Mouse (Mus musculus) megakaryocyte, embryonic 14.5 days (primary cell): ENCODE data around the gene Dkkl1. TPM values are rescaled to one million over a fixed set of nuclear protein-coding genes. Genes with fewer than 3 reads are reported as not detected.
"Not testable (repeated sequence)": the region's sequence is repeated elsewhere in the genome, so short reads cannot be mapped to it uniquely, and the experiment has no call there.

Experiments used
- H3K27me3 ChIP-seq: replicated peaks from 2 replicates; pipeline ENCODE3; 2012; ENCODE audit warnings: inconsistent platforms
- H3K36me3 ChIP-seq: replicated peaks from 2 replicates; pipeline ENCODE3; 2012; ENCODE audit warnings: low read length, inconsistent platforms, mixed read lengths
- H3K4me1 ChIP-seq: 2 replicates; pipeline ENCODE4 v1.6.1; 2012; ENCODE audit warnings: inconsistent platforms
- H3K4me3 ChIP-seq: replicated peaks from 2 replicates; pipeline ENCODE3; 2012; ENCODE audit warnings: moderate library complexity, mild to moderate bottlenecking, inconsistent platforms
- H3K9me3 ChIP-seq: 2 replicates; pipeline ENCODE4 v1.6.1; 2012; ENCODE audit warnings: inconsistent platforms
- FLI1 ChIP-seq: IDR thresholded peaks from 2 replicates; pipeline ENCODE4 v1.6.1; 2012; ENCODE audit warnings: low read length, inconsistent platforms, mixed read lengths
- GATA1 ChIP-seq: IDR thresholded peaks from 3 replicates; pipeline ENCODE4 v1.6.1; 2012; ENCODE audit warnings: mixed read lengths, low read length, inconsistent platforms, borderline replicate concordance
- polyA plus RNA-seq: library from polyadenylated mRNA; stranded (reverse); fragments of >175 nt; gene quantifications from 2 replicates; pipeline ENCODE4 v1.2.3, GENCODE M21; 2012; ENCODE audit warnings: low replicate concordance; ENCODE audit not compliant: insufficient read depth

The Dkkl1 gene
- polyA plus RNA-seq, result 0.60 TPM in 1 of 2 replicates, not detected in the other

DNA sequence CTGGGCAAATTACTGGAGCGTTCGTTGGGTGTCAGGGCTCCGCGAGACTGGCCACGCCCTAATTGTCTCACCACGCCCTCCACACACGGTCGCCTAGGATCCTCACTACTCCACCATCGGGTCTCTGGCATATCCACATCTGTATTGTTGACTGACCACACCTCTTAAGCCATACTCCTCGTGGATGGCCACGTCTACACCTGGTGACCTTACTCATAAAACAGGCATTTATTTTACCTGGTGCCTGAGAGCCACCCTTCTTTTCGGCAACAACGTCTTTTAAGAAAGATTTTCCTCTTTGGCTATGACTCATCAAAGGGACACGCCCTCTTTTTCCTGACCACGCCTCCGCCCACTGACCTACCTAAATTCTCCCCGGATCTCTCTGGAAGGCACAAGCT is at the start of gene Dkkl1:
Gene Dkkl1, minus strand, starts transcription at position 297 of the 401 bp plus-strand sequence.
- H3K27me3 ChIP-seq, result peaks cover 73% of the 10 kb centered on the region
- H3K4me3 ChIP-seq, result peak within 1 kb of the TSS; percentile 85

GRCm38 (mm10) chr7:45259281-45259680 is 47.3 kb upstream of the Dkkl1 start:
- no peaks in the 10 kb centered on the region for H3K36me3 ChIP-seq
- no peak overlapping the region for H3K4me3 ChIP-seq
- TF ChIP-seq GATA1, result no peak
- no peak for TF ChIP-seq FLI1
- no peaks in the 10 kb centered on the region for H3K9me3 ChIP-seq
- H3K4me1 ChIP-seq, result peaks cover 51% of the 10 kb centered on the region
- H3K27me3 ChIP-seq, result peaks cover 57% of the 10 kb centered on the region

More for the DNA sequence above, at the start of gene Dkkl1:
- peaks cover 9% of the 10 kb centered on the region; the same call in 1 of the 2 replicates for H3K9me3 ChIP-seq
- peaks cover 28% of the 10 kb centered on the region for H3K4me1 ChIP-seq
- H3K36me3 ChIP-seq, result no peaks in the 10 kb centered on the region
- TF ChIP-seq FLI1 (no peak), GATA1 (no peak)

GRCm38 (mm10) chr7:45257063-45257840 is 45.3 kb upstream of the Dkkl1 start:
- TF ChIP-seq FLI1 (no peak), GATA1 (no peak)
- H3K36me3 ChIP-seq, result no peaks in the 10 kb centered on the region
- H3K4me3 ChIP-seq, result no peak overlapping the region
- H3K4me1 ChIP-seq, result peaks cover 39% of the 10 kb centered on the region
- H3K27me3 ChIP-seq, result peaks cover 50% of the 10 kb centered on the region
- H3K9me3 ChIP-seq, result no peaks in the 10 kb centered on the region

DNA sequence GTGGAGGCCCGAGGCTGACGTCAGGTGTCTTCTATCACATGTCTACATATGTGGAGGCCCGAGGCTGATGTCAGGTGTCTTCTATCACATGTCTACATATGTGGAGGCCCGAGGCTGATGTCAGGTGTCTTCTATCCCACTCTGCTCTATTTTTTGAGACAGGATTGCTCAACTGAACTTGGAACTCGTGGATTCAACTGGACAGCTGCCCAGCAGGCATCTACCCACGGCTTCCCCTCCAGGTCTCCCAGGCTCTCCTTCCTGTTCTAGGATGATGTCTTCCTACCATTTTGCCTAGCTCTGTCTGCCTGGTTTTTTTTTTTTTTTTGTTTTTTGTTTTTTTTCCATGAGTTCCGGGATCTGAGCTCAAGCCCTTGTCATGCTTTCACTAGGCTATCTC is 43.9 kb upstream of the Dkkl1 start:
- not testable (repeated sequence) for H3K4me3 ChIP-seq, H3K36me3 ChIP-seq, H3K9me3 ChIP-seq
- peaks cover 42% of the 10 kb centered on the region for H3K27me3 ChIP-seq
- H3K4me1 ChIP-seq, result peaks cover 26% of the 10 kb centered on the region; the same call in 1 of the 2 replicates

- H3K9me3 ChIP-seq, result no peaks in the 10 kb centered on the region
- TF ChIP-seq GATA1 (no peak), FLI1 (no peak)
- H3K4me3 ChIP-seq, result no peak overlapping the region
- peaks cover 22% of the 10 kb centered on the region for H3K27me3 ChIP-seq
- H3K36me3 ChIP-seq, result no peaks in the 10 kb centered on the region
- H3K4me1 ChIP-seq, result peaks cover 10% of the 10 kb centered on the region; the same call in 1 of the 2 replicates
Observed at GRCm38 (mm10) chr7:45253806-45254205, 41.9 kb upstream of the Dkkl1 start.

GRCm38 (mm10) chr7:45247666-45248065 is 35.7 kb upstream of the Dkkl1 start:
- no peak overlapping the region for H3K4me3 ChIP-seq
- TF ChIP-seq GATA1, result no peak
- no peak for TF ChIP-seq FLI1
- no peaks in the 10 kb centered on the region for H3K9me3 ChIP-seq
- H3K36me3 ChIP-seq, result no peaks in the 10 kb centered on the region
- H3K4me1 ChIP-seq, result no peaks in the 10 kb centered on the region
- H3K27me3 ChIP-seq, result no peaks in the 10 kb centered on the region

DNA sequence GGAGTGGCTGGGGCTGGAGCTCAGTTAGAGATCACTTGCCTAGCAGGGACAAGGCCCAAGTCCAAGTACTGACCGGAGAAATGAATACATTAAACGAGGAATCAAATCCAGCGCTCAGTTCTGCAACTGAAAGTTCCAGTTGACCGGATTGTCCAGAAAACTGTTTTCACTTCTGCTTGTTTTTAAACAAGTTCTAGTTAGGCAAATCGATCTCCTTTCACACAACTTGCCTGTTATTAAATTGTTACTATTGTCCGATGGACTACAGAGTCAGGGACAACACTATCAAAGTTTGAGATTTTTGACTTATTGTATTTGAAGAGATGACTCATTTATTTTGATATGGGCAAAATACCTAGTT is 29.4 kb upstream of the Dkkl1 start:
- H3K27me3 ChIP-seq, result no peaks in the 10 kb centered on the region
- peaks cover 36% of the 10 kb centered on the region for H3K4me1 ChIP-seq
- H3K4me3 ChIP-seq, result no peak overlapping the region
- no peaks in the 10 kb centered on the region for H3K9me3 ChIP-seq
- TF ChIP-seq GATA1, result no peak
- no peak for TF ChIP-seq FLI1
- H3K36me3 ChIP-seq, result peaks cover 11% of the 10 kb centered on the region

DNA sequence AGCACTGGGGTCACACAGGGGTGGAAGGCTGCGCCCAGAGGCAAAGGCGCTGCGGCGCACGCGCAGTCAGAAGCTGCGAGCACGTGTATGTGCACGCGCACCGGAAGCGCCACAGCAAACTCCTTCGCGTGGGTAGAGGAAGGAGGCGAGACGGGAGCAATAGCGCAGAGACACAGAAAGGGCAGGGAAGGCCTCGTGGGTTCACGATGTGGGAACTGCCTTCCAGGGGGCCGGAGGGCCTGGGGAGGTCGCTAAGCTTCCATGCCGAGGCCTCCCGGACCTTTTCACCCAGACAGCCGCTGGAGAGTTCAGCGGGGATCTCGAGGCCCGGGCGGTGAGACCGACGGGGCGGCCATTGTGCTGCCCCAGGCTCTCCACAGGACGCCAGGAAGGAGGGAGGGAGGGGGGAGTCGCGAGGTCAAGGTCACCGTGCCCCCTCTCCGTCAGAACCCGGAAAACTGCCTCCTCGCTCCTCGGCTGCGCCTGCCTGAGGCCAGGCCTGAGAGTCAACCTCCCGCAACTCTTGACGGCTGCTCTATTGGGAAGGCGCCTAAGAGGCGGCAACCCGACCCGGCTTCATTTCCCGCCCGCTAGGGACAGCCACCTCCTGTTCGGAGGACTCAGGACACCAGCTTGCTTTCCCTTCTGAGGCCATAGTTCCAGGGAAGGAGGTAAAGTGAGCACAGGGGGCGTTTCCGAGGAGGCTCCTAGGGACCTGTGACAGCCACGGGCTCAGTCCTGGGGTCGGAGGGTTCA is 28.9 kb upstream of the Dkkl1 start, which contains the start of gene Slc6a16:
Gene Slc6a16, plus strand, starts transcription at position 453 of the 756 bp plus-strand sequence.
- Histone ChIP-seq H3K9me3 (no peaks in the 10 kb centered on the region), H3K4me1 (peaks cover 41% of the 10 kb centered on the region), H3K36me3 (peaks cover 16% of the 10 kb centered on the region), H3K4me3 (no peak within 1 kb of the TSS), H3K27me3 (no peaks in the 10 kb centered on the region)
- TF ChIP-seq GATA1 (no peak), FLI1 (no peak)

DNA sequence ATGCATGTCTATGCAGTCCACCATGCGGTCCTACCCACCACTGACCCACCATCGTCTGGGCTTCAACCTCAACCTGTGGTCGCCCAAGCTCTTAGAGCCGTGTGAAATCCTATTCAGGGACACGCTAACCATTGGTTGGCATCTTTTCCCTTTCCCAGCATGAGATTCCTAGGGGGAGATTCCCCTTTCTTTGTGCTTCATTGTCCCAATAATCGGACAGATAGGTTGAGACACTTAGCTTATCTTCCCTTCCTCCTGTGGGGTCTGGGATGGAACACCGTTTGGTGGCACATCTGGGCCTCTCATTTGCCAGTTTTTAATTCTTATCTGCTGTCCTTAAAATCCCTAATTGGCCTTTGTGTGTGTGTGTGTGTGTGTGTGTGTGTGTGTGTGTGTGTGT is 28.2 kb upstream of the Dkkl1 start:
- H3K4me3 ChIP-seq, result no peak overlapping the region
- H3K4me1 ChIP-seq, result peaks cover 48% of the 10 kb centered on the region
- no peaks in the 10 kb centered on the region for H3K27me3 ChIP-seq
- no peaks in the 10 kb centered on the region for H3K9me3 ChIP-seq
- H3K36me3 ChIP-seq, result peaks cover 23% of the 10 kb centered on the region
- no peak for TF ChIP-seq FLI1
- TF ChIP-seq GATA1, result no peak

- no peak for TF ChIP-seq FLI1
- no peak for TF ChIP-seq GATA1
- peaks cover 60% of the 10 kb centered on the region for H3K4me1 ChIP-seq
Observed at GRCm38 (mm10) chr7:45238723-45239496, 27.0 kb upstream of the Dkkl1 start, which contains the start of gene Cd37. Gene Cd37 (minus strand): TSS chr7:45239115.

More at GRCm38 (mm10) chr7:45238723-45239496, 27.0 kb upstream of the Dkkl1 start, which contains the start of gene Cd37:
- peaks cover 35% of the 10 kb centered on the region for H3K36me3 ChIP-seq
- H3K4me3 ChIP-seq, result peak within 1 kb of the TSS; percentile 93
- H3K27me3 ChIP-seq, result no peaks in the 10 kb centered on the region
- no peaks in the 10 kb centered on the region for H3K9me3 ChIP-seq
